Mouse (Mus musculus) lung, postnatal 14 days (tissue): ENCODE measurements around the gene Slirp.

Experiments
- DNase-seq: peaks from one replicate; pipeline ENCODE4 v3.0.0; 2021

The Slirp gene

GRCm38 (mm10) chr12:87443700-87444122, at the start of gene Slirp, which contains the start of gene Alkbh1:
TSS of gene Slirp (plus strand) at chr12:87443896.
TSS of gene Alkbh1 (minus strand) at chr12:87444017.
- peak; percentile 87 for DNase-seq

GRCm38 (mm10) chr12:87394316-87394715, 49.4 kb upstream of the Slirp start:
- no peak for DNase-seq

DNA sequence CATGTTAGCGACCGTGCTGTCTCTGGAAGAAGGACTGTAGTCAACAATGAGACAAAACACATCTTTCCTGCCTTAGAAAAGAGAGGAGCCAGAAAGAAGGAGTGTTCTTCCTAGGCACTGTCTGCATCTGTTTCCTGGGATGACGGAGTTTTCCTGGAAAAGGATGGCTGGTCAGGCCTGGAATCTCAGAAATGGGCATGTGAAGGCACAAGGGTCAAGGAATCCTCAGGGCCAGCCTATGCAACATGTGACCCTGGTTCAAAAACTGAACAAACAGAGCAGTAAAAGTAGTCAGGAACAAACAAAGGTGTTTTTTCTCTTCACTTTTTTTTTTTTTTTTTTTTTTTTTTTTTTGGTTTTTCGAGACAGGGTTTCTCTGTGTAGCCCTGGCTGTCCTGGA, 46.6 kb upstream of the Slirp start:
- no peak for DNase-seq

- DNase-seq, result no peak
These were observed 45.8 kb upstream of the Slirp start for GRCm38 (mm10) chr12:87397811-87398417.

DNA sequence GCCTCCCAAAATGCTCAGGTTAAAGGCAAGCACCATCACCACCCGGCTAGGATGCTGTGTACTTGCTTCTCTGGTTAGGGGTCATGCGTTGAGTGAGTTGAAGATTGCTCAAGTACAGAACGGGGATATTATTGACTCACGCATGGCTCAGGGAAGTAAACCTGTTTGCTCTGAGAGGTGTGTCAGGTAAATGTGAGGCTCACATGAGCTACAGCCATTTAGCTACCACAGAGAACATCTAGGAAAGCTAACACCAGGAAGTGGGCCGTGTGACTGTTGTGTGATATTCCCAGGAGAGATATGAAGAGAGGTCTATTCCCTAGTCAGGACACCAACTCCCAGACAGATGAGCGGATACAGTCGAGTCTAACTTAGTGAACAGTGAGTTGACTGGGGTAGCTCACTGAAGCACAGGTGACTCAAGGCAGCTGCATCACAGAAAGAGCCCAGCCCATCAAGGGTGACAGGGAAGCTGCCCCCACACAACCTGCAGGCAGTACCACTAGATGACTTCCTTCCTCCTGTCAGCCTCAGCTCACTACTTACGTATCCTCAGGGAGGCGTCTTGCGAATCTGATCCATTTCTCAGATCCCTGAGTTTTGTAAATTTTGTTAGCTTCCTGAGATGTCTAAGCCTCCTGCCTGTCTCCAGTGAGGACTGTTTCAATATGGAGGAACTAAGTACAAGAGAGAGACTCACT, 44.4 kb upstream of the Slirp start:
- no peak for DNase-seq

DNA sequence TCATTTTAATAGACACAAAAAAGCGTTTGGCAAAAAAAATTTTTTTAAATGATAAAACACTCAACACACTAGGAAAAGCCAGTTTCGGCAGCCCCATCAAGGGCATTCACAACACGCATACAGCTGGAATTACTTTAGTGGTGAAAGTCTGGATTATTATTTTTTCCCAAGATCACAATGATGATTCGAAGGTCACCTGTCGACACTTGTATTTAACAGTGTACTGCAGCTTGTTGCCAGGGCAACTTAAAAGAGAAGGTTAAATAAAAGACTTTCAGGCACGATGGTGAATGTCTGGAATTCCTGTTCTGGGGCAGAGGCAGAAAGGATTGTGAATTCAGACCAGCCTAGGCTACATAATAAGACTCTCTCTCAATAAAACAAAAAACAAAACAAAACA, 41.8 kb upstream of the Slirp start:
- DNase-seq, result no peak

DNA sequence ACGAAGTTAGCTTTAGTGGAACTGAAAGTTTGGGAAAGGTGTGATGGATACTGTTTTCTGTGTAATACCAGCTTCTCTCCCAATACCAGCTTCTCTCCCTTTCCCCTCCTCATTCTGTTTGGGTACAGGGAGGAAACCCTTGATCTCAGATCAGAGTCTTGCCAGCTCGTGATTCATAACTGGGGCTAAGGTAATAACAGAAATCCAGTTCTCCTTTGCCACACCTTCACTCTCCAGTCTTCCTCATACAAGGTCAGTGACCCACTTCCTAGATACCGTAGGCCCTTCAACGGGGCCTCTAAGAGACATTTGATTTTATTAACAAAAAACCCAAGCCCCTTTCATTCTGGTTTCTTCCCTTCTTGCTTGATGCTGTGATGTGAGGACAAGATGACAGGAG, 38.5 kb upstream of the Slirp start:
- no peak for DNase-seq

- DNase-seq, result no peak
These were observed 38.0 kb upstream of the Slirp start for GRCm38 (mm10) chr12:87405721-87406120.

DNA sequence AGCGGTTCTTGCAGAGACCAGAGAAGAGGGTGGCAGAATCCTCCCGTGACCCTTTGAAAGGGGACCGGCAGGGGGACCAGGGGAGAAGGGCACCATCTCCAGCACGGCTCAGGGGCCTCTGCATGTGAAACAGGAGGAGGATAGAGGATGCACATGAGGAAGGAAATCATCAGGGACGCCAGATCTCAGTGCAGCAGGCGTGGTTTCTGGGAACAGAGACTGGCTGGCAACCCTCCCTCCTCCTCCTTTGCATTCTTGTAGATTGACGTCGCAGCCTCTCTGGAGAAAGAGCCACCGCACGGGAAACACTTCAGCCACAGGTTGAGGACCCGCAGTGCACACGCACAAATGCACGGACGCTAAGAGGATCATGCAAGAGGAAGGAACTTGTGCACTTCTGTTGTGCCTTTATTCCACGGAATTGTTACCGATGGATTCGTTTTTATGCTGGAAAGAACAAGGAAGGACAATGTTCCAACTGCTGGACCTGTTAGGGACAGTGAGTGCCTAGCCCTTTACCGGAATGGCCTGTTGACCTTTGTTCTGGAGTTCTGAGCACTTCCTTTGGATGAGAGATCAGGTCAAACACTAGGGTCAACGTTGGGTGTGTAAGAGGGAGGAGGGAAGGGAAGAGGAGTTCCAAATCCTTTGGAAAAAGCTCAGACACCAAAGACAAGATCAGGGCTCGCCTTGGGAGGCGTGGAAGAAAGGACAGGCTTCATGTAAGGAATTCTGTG, 35.7 kb upstream of the Slirp start:
- peak; percentile 68 for DNase-seq

DNA sequence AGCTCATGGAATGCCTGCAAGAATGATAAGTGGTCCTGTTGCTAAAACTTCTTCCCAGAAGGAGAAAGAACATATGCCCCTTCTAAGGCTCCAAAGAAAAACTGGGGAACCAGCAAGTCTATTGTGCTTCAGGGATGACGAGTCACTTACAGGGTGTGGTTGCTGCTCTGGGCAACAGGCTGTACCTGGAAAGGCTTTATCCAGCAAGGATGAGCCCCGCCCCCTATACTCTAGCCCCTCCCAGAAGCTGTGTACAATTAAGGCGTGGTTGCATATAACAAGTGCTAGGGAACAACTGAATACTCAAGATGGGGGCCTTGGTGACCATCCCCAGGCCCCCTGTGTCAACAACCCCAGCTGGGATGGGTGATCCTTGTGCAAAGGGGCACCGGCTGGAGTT, 34.6 kb upstream of the Slirp start:
- no peak for DNase-seq

DNA sequence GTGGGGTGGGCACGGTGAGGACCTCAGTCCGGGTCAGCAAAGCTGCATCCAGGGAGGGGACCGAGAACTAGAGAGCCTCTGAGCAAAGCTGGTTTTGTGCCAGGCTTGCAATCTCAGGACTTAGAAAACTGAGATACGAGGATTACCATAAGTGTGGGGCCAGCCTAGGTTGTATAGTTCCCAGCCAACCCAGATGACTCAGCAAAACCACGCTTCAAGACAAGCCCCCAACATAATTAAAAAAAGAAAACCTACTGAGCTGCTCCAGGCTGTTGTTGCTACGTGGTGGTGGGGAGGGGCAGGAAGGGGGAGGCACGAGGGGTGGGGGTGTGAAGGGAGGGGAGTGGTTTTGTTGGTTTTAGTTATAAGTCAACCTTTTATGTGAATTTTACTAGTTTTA, 32.7 kb upstream of the Slirp start:
- no peak for DNase-seq

DNA sequence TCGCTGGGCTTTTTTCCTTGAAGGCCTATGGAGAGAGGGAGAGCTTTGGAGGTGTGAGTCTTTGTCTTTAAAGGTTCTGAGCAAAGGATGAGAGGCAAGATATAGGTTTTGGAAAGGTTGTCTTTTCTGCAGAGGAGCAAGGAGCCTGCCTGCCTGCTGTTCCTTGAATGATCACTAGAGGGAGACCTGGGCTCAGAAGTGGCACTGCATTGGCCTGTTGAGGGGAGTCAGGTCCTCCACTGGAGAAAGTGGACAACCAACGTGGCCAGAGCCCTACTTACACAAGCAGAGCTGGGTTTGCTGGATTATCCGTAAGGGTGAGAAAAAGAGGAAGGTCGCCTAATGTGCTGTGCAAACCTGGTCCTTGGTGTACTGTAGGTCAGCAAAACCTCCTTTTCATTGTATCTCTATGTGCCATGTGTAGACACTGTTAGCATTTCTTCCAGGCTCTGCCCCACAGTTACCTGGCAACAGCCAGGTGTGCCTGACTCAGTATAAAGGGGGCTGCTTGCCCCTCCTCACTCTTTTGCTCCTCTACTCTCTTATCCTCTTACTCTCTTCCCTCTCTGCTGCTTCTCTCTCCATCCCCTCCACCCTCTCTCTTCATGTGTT, 30.4 kb upstream of the Slirp start:
- DNase-seq, result peak; percentile 84

- no peak for DNase-seq
These were observed 28.3 kb upstream of the Slirp start for GRCm38 (mm10) chr12:87415358-87415757.

GRCm38 (mm10) chr12:87416690-87417089, 27.0 kb upstream of the Slirp start:
- peak; percentile 75 for DNase-seq

GRCm38 (mm10) chr12:87418921-87419320, 24.8 kb upstream of the Slirp start:
- no peak for DNase-seq

GRCm38 (mm10) chr12:87419974-87420485, 23.7 kb upstream of the Slirp start:
- DNase-seq, result no peak

GRCm38 (mm10) chr12:87421708-87422507, 21.8 kb upstream of the Slirp start:
- DNase-seq, result no peak

GRCm38 (mm10) chr12:87423700-87424099, 20.0 kb upstream of the Slirp start:
- DNase-seq, result no peak

DNA sequence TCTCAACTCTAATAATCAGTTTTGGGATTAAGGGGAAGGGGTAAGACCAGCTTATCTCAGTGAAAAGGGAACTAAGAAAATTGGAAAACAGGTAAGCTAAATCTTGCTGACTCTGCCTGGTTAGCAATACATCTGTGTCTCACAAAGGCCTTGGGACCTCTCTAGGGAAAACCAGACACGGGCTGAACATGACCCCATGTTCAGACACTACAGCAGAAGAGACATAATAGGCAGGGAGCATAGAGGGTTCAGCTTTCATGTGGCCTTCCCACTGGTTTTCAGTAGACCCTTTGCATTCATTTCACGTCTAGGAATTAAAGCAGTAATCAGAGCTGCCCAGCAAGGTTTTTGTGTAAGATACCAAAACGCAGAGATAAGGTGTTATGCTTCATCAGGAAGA, 19.2 kb upstream of the Slirp start:
- DNase-seq, result no peak

DNA sequence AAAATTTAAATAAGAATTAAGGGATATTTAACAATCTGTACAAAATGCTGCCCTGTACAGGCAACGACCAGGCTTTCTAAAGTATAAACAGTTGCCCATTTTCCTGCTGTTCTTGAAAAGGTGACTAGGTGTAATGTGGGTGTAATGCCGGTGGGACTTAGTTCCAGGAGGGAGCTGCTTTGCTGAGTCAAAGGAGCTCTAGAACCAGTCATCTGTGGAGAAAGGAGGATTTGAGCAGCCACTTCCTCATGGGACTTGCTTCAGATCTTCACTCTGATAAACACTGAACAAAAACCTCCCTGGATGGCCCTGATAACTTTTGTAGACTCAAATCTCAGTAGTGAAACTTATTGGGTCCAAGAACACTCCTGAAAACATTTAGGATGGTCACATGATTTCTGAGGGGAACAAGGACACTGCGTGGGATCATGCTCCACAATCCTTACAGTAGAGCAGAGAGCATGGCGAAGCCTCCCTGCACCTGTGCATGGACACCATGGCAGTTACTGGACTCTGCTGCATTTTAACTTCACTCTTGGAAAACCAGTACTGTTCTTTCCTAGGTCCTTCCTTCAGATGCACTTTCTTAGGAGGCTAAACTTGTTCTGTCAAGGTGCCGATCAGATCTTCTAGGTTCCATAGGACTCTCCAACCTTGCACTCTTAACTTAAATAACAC, 17.2 kb upstream of the Slirp start:
- no peak for DNase-seq

- no peak for DNase-seq
These were observed 15.4 kb upstream of the Slirp start for GRCm38 (mm10) chr12:87428295-87428694.

- DNase-seq, result no peak
These were observed 14.8 kb upstream of the Slirp start for GRCm38 (mm10) chr12:87428885-87429284.
